Mouse (Mus musculus): ENCODE results near the gene AI413582. TPM values are rescaled to one million over a fixed set of nuclear protein-coding genes. Genes with fewer than 3 reads are reported as not detected.

The AI413582 gene
- total and polyA plus RNA-seq, 3 experiments, result 9.1 to 22.4 (median 9.1) TPM

DNA sequence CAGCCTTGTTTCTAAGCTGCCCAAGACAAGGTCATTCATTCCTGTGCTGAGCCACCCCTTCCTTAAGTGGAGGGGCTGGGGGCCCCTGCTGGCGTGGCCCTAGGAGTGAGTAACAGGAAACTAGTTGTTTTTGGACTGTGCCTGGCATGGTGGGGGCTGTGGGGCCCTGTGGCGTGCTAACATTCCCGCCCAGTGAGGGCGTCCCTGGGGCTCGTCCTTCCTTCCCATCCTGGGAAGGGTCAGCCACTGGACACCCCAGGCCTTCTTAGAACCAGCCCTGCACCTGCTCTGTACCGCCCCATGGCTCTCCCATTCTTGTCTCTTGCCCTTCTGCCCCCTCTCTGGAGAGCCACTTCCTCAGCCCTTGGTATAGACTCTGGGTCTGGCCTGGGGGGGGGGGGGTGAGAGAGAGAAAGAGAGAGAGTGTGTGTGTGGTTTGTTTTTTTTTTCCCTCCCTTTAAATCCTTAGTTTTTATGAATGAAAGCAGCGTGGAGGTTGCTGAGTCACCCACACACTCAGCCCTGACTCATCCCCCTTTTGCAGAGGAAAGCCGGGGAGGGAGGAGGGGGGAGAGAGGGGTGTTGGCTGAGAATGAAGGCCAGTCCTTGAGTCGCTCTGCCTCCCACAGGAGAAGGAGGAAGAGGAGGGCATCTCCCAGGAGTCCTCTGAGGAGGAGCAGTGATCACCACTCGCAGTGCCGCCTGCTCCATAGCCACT is 3.6 kb downstream of the AI413582 start:
- no peaks in the 10 kb centered on the region for H3K27me3 ChIP-seq (ENCODE audit: control insufficient read depth, insufficient read depth, low read length)
- no peaks in the 10 kb centered on the region for H3K79me2 ChIP-seq (replicated peaks; ENCODE audit: control insufficient read depth, insufficient read depth, low read length)
- H3K4me3 ChIP-seq, result no peak overlapping the region
- no peak overlapping the region for H3K9ac ChIP-seq (ENCODE audit: low read depth, low read length)
- H3K27ac ChIP-seq, result no peak overlapping the region
- WGBS, result 40% methylated on average over 10 of the region's 11 CpGs
- no peaks in the 10 kb centered on the region for H3K36me3 ChIP-seq (ENCODE audit: control insufficient read depth, insufficient read depth, low read length)
- intact Hi-C loops (cut with DNase I), result no loop called here
- TF ChIP-seq POLR2A (IDR thresholded peaks at IDR 0.05; ENCODE audit: insufficient read depth, low read depth, low read length) (no peak), CTCF (IDR thresholded peaks at IDR 0.05) (no peak), EP300 (IDR thresholded peaks at IDR 0.05; ENCODE audit: insufficient read depth, low read depth, low read length) (no peak)
- H3K4me1 ChIP-seq (ENCODE audit: control insufficient read depth, insufficient read depth, low read length), result peaks cover 2% of the 10 kb centered on the region; the same call in 1 of the 2 replicates
- DNase-seq, result no peak

DNA sequence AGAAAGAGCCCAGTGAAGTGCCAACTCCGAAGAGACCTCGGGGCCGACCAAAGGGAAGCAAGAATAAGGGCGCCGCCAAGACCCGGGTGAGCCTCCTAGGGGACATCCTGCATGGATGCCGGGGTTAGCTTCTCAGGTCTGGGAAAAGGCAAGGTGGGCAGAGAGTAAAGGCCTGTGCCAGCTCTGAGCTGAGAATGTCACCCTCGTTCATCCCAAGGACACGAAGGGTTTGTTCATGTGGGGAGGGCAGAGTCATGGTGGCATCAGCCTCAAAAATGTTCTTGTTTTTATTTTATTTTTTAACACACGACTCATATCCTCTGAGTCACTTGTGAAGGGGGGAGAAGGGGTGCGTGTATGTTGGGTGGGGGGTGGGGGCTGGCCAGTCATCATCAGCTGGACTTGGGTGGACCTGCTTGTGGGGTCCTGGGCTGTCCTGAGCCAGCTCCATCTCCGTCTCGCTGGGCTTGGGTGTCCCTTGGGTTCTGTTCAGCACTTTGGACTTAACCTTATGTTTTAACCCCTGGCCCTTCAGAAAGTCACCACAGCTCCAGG is 4.6 kb downstream of the AI413582 start:
- DNase-seq, result no peak
- H3K4me3 ChIP-seq, result no peak overlapping the region
- H3K27ac ChIP-seq, result no peak overlapping the region
- H3K9ac ChIP-seq (ENCODE audit: low read depth, low read length), result no peak overlapping the region
- TF ChIP-seq CTCF (IDR thresholded peaks at IDR 0.05) (no peak), EP300 (IDR thresholded peaks at IDR 0.05; ENCODE audit: insufficient read depth, low read depth, low read length) (no peak)
- intact Hi-C loops (cut with DNase I), result no loop called here
- peaks cover 2% of the 10 kb centered on the region; the same call in 1 of the 2 replicates for H3K4me1 ChIP-seq (ENCODE audit: control insufficient read depth, insufficient read depth, low read length)
- WGBS, result 71% methylated on average over 13 of the region's 13 CpGs
- no peaks in the 10 kb centered on the region for H3K27me3 ChIP-seq (ENCODE audit: control insufficient read depth, insufficient read depth, low read length)
- H3K36me3 ChIP-seq (ENCODE audit: control insufficient read depth, insufficient read depth, low read length), result no peaks in the 10 kb centered on the region
- no peaks in the 10 kb centered on the region for H3K79me2 ChIP-seq (replicated peaks; ENCODE audit: control insufficient read depth, insufficient read depth, low read length)

DNA sequence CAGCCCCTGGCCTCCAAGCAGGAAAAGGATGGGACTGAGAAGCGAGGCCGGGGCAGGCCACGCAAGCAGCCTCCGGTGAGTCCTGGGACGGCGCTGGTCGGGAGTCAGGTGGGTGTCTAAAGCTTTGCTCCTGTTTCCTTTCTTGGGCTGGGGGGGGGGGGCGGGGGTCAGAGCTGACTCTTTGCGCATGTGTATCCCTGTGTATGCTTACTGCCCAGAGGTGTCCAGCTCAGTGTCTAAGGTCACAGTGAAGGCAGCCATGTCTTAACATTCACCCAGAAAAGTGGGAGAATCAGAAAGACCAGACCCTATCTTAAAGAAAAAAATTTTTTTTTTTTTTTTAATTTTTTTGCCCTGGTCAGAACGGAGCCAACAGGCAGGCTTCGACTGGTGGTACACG is 6.0 kb downstream of the AI413582 start:
- Histone ChIP-seq H3K27ac (no peak overlapping the region), H3K79me2 (replicated peaks; ENCODE audit: control insufficient read depth, insufficient read depth, low read length) (no peaks in the 10 kb centered on the region), H3K9ac (ENCODE audit: low read depth, low read length) (no peak overlapping the region), H3K4me3 (no peak overlapping the region), H3K27me3 (ENCODE audit: control insufficient read depth, insufficient read depth, low read length) (no peaks in the 10 kb centered on the region), H3K4me1 (ENCODE audit: control insufficient read depth, insufficient read depth, low read length) (no peaks in the 10 kb centered on the region), H3K36me3 (ENCODE audit: control insufficient read depth, insufficient read depth, low read length) (no peaks in the 10 kb centered on the region)
- intact Hi-C loops (cut with DNase I), result no loop called here
- 89% methylated on average over 12 of the region's 12 CpGs for WGBS
- no peak for DNase-seq
- TF ChIP-seq POLR2A (IDR thresholded peaks at IDR 0.05; ENCODE audit: insufficient read depth, low read depth, low read length), result no peak
- TF ChIP-seq CTCF (IDR thresholded peaks at IDR 0.05), result no peak
- TF ChIP-seq EP300 (IDR thresholded peaks at IDR 0.05; ENCODE audit: insufficient read depth, low read depth, low read length), result no peak

DNA sequence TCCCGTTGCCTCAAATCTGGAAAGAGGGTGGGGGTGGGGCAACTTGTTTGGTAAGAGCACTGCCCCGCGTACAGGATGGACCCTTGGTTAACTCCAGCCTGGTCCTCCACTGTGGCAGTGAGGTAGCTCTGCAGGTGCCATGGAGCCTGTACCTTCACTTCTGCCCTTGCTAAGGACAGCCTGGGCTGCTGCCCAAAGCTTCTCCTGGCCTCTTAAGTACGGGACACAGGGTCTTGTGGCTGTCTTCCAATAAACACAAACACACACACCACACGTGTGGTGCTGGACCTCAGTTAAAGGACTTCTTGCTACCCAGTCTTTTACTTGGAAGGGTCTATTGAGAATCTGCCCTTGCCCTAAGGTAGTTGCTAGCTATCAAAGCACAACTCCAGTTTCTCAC is 6.7 kb downstream of the AI413582 start:
- intact Hi-C loops (cut with DNase I), result no loop called here
- WGBS, result 50% methylated on average over 5 of the region's 5 CpGs
- no peak overlapping the region for H3K9ac ChIP-seq (ENCODE audit: low read depth, low read length)
- no peaks in the 10 kb centered on the region for H3K27me3 ChIP-seq (ENCODE audit: control insufficient read depth, insufficient read depth, low read length)
- H3K36me3 ChIP-seq (ENCODE audit: control insufficient read depth, insufficient read depth, low read length), result no peaks in the 10 kb centered on the region
- H3K4me1 ChIP-seq (ENCODE audit: control insufficient read depth, insufficient read depth, low read length), result no peaks in the 10 kb centered on the region
- DNase-seq, result no peak
- H3K4me3 ChIP-seq, result no peak overlapping the region
- no peaks in the 10 kb centered on the region for H3K79me2 ChIP-seq (replicated peaks; ENCODE audit: control insufficient read depth, insufficient read depth, low read length)
- TF ChIP-seq CTCF (IDR thresholded peaks at IDR 0.05), result no peak
- no peak for TF ChIP-seq EP300 (IDR thresholded peaks at IDR 0.05; ENCODE audit: insufficient read depth, low read depth, low read length)
- no peak for TF ChIP-seq POLR2A (IDR thresholded peaks at IDR 0.05; ENCODE audit: insufficient read depth, low read depth, low read length)
- no peak overlapping the region for H3K27ac ChIP-seq

DNA sequence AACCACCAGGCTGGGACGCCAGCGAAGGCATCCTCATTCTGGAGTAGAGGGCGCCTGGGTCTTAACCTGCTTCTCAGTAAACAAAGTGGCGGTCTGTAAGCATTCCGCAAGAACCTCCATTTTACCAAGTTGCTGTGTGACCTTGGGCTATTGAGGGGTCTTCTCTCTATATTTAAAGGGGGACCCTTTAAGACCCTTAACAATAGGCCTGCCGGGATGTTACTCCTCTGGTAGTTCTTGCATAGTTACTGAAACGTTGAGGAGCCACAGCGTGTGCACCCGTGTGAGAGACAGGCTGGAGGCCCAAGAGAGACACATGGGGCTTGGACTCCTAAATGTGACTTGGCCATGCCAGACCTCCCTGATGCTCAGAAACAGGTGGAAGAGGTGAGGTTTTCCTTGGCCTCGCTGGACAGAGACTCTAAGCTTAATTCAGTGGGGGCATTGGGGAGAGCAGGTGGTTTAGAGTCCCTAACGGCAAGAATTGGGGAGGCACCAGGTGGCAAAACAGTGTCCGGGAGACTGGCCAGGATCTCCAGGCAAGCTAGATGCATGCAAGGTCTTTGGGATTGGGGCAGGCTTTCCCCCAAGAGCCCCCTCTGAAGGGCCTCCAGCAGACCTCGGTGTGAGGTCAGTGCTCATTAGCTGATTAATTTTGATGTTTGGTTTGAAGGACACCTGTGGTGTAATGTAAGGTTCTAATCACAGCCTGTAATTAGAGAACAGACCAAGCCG is 7.5 kb downstream of the AI413582 start:
- intact Hi-C loops (cut with DNase I), result no loop called here
- Histone ChIP-seq H3K79me2 (replicated peaks; ENCODE audit: control insufficient read depth, insufficient read depth, low read length) (no peaks in the 10 kb centered on the region), H3K9ac (ENCODE audit: low read depth, low read length) (no peak overlapping the region; the same call in 1 of the 2 replicates), H3K36me3 (ENCODE audit: control insufficient read depth, insufficient read depth, low read length) (no peaks in the 10 kb centered on the region), H3K27ac (no peak overlapping the region), H3K27me3 (ENCODE audit: control insufficient read depth, insufficient read depth, low read length) (no peaks in the 10 kb centered on the region), H3K4me3 (peak overlapping the region; percentile 67), H3K4me1 (ENCODE audit: control insufficient read depth, insufficient read depth, low read length) (no peaks in the 10 kb centered on the region)
- DNase-seq, result no peak
- no peak for TF ChIP-seq EP300 (IDR thresholded peaks at IDR 0.05; ENCODE audit: insufficient read depth, low read depth, low read length)
- 49% methylated on average over 14 of the region's 14 CpGs for WGBS
